Mouse (Mus musculus) liver, embryonic 14.5 days (tissue): ENCODE measurements around the gene Gm20521.

Experiments
- CTCF ChIP-seq: IDR thresholded peaks from 2 replicates; pipeline ENCODE4 v1.5.1; 2016; ENCODE audit warnings: antibody characterized with exemption, low read depth, control low read depth
- EP300 ChIP-seq: IDR thresholded peaks from 2 replicates; pipeline ENCODE4 v1.6.1; 2016; ENCODE audit warnings: antibody characterized with exemption, low read depth

DNA sequence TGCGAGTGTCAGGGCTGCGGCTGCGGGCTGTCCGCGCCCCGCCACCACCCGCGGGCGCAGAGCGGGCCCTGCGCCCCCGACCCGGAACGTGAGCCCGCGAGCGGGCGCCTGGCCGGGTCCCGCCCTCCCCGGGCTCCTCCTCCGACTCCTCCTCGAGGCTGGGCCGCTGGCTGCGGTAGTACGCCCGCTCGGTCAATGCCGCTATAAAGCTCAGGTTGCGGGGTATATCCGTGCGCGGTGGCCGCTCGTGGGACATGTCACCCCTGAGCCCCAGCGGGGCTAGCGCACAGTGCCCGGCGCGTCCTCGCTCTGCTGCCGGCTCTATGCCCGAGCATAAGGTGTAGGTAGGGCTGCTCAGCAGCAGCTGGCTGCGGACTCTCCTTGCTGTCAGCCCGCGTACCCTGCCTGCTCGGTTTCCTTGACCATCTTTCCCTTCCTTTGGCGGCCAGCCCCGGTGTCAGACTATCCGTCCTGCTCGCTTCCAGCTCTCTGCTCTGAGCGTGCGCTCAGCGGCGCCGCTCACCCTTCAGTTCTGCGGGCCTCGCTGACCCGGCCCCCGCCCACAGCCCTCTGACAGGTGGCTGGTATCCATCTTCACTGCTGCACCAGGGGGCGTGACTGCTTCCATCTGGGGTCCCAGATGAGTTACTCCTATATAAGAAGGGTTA lies 6.1 kb upstream of the Gm20521 start, which contains the start of gene Ppp1r3e:
- no peak for TF ChIP-seq CTCF
- no peak for TF ChIP-seq EP300
